Comparison of ENCODE assay signal across 7 mouse cellular contexts in genomic region chr12:104751814-104752765, GRCm38 (mm10). TPM values are rescaled to one million over a fixed set of nuclear protein-coding genes. Genes with fewer than 3 reads are reported as not detected.
DNase-seq lines count a peak whose midpoint lies in the region; ATAC-seq and TF ChIP-seq lines count a peak whose summit lies in the region.

TSS of gene Dicer1 (minus strand) at chr12:104751952.

- peak within 1 kb of the TSS; percentile 84 for H3K4me3 ChIP-seq in intestine, postnatal 0 days (ENCODE audit: low read depth, low read length)
- peak within 1 kb of the TSS; percentile 93 for H3K4me3 ChIP-seq in midbrain, embryonic 12.5 days
- peak within 1 kb of the TSS; percentile 90 for H3K4me3 ChIP-seq in small intestine, adult 2 months (ENCODE audit: low read depth, low read length)

- peak; percentile 93 for DNase-seq in adrenal gland, adult 8-10 months
- DNase-seq in embryo, embryonic 9.5 days (ENCODE audit: extremely low spot score): peak; percentile 98
- DNase-seq in gonadal fat pad, adult 2 months (ENCODE audit: low read depth): no peak
- DNase-seq in left cerebral cortex, postnatal 4 days: peak; percentile 98

- H3K27me3 ChIP-seq in intestine, postnatal 0 days (replicated peaks; ENCODE audit: control insufficient read depth, insufficient read depth, low read length): no peaks in the 10 kb centered on the region
- no peaks in the 10 kb centered on the region for H3K27me3 ChIP-seq in midbrain, embryonic 12.5 days
- H3K27me3 ChIP-seq in small intestine, adult 2 months (ENCODE audit: control insufficient read depth, insufficient read depth, low read length): no peaks in the 10 kb centered on the region

- TF ChIP-seq POLR2A in small intestine, adult 2 months (IDR thresholded peaks at IDR 0.05; ENCODE audit: low read depth, low read length): peak; percentile 78

- no peaks in the 10 kb centered on the region for H3K9me3 ChIP-seq in intestine, postnatal 0 days (ENCODE audit: control insufficient read depth)
- H3K9me3 ChIP-seq in midbrain, embryonic 12.5 days: no peaks in the 10 kb centered on the region

- peak within 1 kb of the TSS; percentile 98 for H3K9ac ChIP-seq in intestine, postnatal 0 days (ENCODE audit: low read depth, low read length)
- H3K9ac ChIP-seq in midbrain, embryonic 12.5 days (replicated peaks): peak within 1 kb of the TSS; percentile 96

- intact Hi-C loops in left cerebral cortex, postnatal 4 days (cut with DNase I): loop anchor here (10.0 kb wide), 1 partner anchor 183 kb away; no protein-coding TSS in a partner anchor

- H3K27ac ChIP-seq in intestine, postnatal 0 days (ENCODE audit: low read depth, low read length): peak within 1 kb of the TSS; percentile 92
- H3K27ac ChIP-seq in midbrain, embryonic 12.5 days (replicated peaks): peak within 1 kb of the TSS; percentile 93
- peak within 1 kb of the TSS; percentile 48 for H3K27ac ChIP-seq in small intestine, adult 2 months (ENCODE audit: insufficient read depth, low read depth, low read length)

- H3K4me1 ChIP-seq in intestine, postnatal 0 days (replicated peaks; ENCODE audit: control insufficient read depth, insufficient read depth, low read length): no peaks in the 10 kb centered on the region
- H3K4me1 ChIP-seq in midbrain, embryonic 12.5 days: peaks cover 42% of the 10 kb centered on the region
- peaks cover 14% of the 10 kb centered on the region for H3K4me1 ChIP-seq in small intestine, adult 2 months (ENCODE audit: control insufficient read depth, insufficient read depth, insufficient read length, low read length)

- TF ChIP-seq CTCF in intestine, postnatal 0 days (IDR thresholded peaks at IDR 0.05; ENCODE audit: low read depth): peak; percentile 44
- no peak for TF ChIP-seq CTCF in small intestine, adult 2 months (IDR thresholded peaks at IDR 0.05; ENCODE audit: extremely low read depth, insufficient read length, insufficient replicate concordance, low read depth, low read length)

- H3K36me3 ChIP-seq in intestine, postnatal 0 days (ENCODE audit: control insufficient read depth, insufficient read depth): 0 out of 2 replicates have a peak, but pooled peaks cover 4% of the 10 kb centered on the region
- H3K36me3 ChIP-seq in midbrain, embryonic 12.5 days: peaks cover 4% of the 10 kb centered on the region; the same call in 1 of the 2 replicates
- no peaks in the 10 kb centered on the region for H3K36me3 ChIP-seq in small intestine, adult 2 months (ENCODE audit: control insufficient read depth, insufficient read depth, low read length)

- under 1% methylated on average over 85 of the region's 94 CpGs for WGBS in intestine, postnatal 0 days
- under 1% methylated on average over 80 of the region's 94 CpGs for WGBS in midbrain, embryonic 12.5 days
- under 1% methylated on average over 94 of the region's 94 CpGs for WGBS in small intestine, adult 2 months

- H3K4me2 ChIP-seq in intestine, postnatal 0 days (replicated peaks; ENCODE audit: low read depth): peak within 1 kb of the TSS; percentile 93
- H3K4me2 ChIP-seq in midbrain, embryonic 12.5 days (replicated peaks): peak within 1 kb of the TSS; percentile 89

- peak; percentile 97 for ATAC-seq in intestine, postnatal 0 days
- ATAC-seq in midbrain, embryonic 12.5 days (ENCODE audit: low FRiP score, low read depth): peak; percentile 98

RNA-seq across cellular contexts. Expression of gene Dicer1, which starts in this region (rescaled TPM):
- total RNA-seq in adrenal gland, adult 8-10 months (2022): 10 to 100 TPM; 46.3 to 58.1 (median 48.4) TPM
- 11.8 and 14.8 TPM in 2 replicates for polyA plus RNA-seq in gonadal fat pad, adult 2 months (2012; rRNA removed)
- 16.0 and 17.6 TPM in 2 replicates for polyA plus RNA-seq in intestine, postnatal 0 days (2015; fragmentation: Nextera tagmentation; extraction: Ambion mirVana)
- total RNA-seq in left cerebral cortex, postnatal 4 days (2021): 10 to 100 TPM; 77.0 to 80.2 TPM
- 55.9 and 63.1 TPM in 2 replicates for polyA plus RNA-seq in midbrain, embryonic 12.5 days (2016; fragmentation: Nextera tagmentation; extraction: Ambion mirVana)
- polyA plus RNA-seq in small intestine, adult 2 months (2012; rRNA removed): 1.7 and 3.1 TPM in 2 replicates
